Mouse (Mus musculus) CD4-positive helper T cell, adult 2 months (primary cell): Measurements from ENCODE around the gene Rcan2.
"Not testable (repeated sequence)": the region's sequence is repeated elsewhere in the genome, so short reads cannot be mapped to it uniquely, and the experiment has no call there.

Experiments used
- DNase-seq: peaks from one replicate; pipeline ENCODE4 v3.0.0-alpha.2; 2012; ENCODE audit warnings: low read depth, missing footprints, low spot score

Gene Rcan2

DNA sequence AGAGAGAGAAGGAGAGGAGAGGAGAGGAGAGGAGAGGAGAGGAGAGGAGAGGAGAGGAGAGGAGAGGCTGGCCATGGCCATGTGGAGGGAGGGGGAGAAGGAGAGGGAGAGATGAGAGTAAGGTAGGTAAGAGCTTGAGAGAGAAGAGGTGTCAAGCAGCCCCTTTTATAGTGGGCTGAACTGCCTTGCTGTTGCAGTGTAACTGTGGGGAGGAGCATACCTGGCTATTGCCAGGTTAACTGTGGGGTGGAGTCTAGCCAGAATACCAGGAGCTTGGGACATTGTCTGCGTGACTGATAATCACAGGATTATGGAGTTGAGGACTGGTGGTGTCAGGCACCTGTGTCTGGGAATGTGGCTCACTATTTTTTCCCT lies 24.2 kb downstream of the Rcan2 start:
- DNase-seq = not testable (repeated sequence)

DNA sequence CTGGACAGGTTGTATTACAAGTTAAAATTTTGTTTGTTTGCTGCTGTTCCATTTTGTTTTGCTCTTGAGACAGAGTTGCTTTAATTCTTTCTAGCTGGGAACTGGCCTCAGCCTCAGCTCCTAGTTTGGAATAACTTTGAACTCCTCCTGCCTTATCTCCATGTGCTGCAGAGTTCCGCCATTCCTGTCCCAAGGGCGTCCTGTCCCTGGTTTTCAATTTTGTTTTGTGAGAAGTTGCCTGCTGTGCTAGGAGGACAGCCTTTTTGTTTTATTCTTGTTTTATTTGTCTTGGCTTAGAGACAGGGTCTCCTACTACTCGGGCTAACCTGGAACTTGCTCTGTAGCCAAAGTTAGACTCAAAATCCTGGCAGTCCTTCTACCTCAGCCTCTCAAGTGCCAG lies 26.1 kb downstream of the Rcan2 start:
- DNase-seq = no peak

DNA sequence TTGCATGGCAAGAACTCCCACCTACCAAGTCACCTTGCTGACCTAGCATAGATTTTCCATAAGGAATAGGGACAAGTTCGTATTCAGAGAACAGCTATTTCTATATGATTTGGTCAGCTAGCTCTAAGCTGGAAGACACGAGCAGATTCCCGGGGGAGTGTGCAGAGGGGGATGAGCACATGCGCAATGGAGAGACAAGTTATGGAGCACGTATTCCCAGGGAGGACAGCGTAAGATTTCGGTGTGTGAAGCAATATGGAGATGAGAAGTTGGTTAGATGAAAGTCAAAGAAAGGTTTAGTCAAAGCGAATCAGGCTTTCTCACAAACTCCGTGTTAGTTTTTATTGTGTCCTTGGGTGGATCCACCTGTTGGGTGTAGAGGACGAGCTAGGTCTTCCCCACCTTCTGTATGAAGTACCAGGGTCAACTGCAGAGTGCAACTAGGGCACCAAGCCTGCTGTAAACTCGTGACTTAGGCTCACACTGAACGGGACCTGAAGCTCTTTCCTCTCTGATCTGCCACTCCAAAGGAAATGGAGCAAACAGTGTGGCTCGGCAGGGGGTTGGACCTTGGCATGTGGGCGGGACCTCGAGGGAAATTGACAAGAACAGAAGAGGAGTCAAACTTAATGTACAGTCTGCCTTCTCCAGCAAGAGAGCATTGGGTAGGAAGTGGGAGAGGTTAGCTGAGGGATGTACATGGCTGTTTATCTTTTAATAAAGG lies 31.4 kb downstream of the Rcan2 start:
- DNase-seq = no peak

DNA sequence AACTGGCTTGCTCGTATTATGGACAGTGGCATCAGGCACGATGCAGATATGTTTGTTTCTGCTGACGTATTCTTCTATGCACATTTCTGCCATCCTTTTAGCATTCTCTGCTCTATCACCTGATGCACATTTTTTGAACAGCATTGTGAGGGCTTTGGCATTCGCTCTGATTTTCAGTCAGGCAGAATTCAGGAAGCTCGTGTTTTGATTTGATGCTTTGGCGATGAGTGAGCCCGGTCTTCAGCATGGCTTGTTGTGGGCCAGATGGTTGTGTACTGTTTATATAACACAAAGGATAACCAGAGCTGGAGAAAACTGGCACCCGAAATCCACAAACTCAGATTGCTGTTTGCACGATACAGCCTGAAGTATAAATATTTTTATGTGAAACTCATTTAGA lies 39.1 kb downstream of the Rcan2 start:
- DNase-seq = no peak

- DNase-seq = no peak
Observed at GRCm38 (mm10) chr17:43846714-43847113, 45.6 kb downstream of the Rcan2 start.

GRCm38 (mm10) chr17:43848903-43849302 lies 47.8 kb downstream of the Rcan2 start:
- no peak for DNase-seq

DNA sequence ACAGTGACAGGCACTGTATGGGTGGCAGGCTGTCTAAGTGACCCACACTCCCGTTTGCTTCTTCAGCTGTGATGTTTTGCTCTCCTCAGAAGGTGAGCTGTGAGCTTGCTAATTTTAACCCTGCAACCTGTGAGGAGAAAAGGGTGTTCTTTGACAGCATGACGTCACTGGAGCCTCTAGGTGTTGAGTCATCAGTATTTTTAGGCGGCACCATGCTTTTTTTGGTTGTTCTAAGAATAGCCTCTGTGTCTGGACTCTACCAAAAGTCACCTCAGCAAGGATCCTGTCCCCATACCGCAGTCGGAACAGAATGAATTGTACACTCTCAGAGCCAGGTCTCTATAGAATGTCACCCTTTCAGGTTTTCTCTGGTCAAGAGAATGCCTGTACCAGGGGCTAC lies 54.0 kb downstream of the Rcan2 start:
- DNase-seq = no peak

GRCm38 (mm10) chr17:43856081-43856480 lies 54.9 kb downstream of the Rcan2 start:
- DNase-seq = no peak

DNA sequence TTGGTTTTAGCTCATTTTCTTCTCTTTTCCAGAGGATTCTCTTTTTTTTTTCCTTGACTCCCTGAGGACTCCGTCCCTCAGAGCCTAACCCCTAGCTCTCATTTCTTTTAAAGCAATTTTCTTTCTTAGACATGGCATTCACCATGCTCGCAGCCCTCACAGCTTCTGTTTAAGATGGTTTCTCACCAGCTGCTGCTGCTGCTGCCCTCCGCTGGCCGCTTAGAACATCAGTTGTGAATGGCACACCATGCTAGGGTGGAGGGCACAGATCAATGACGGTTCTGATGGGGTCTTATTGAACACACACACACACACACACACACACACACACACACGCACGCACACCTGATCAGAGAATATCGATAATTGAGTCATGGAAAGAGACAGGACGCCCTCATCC lies 67.7 kb downstream of the Rcan2 start:
- no peak for DNase-seq

DNA sequence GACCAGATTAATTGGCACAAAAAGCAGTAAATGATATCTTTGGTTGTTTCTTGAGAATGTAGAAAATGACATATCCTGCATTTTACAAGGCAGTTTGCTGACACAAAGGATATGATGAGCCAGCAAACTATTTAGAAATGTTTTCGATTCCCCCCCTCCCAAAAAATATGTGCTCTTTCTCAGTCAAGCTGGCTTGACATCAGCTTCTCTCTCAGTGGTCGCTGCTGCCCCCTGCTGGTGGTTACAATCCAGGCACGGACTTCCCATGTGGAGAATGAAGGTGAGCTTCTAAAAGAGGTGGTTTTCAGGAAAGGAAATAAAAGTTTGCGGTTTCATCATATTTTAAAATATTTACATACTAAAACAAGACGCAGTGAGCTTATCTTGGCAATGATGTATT lies 68.5 kb downstream of the Rcan2 start:
- peak; percentile 4 for DNase-seq

- DNase-seq = no peak
Observed at GRCm38 (mm10) chr17:43874417-43874816, 73.3 kb downstream of the Rcan2 start.

- no peak for DNase-seq
Observed at GRCm38 (mm10) chr17:43877425-43877824, 76.3 kb downstream of the Rcan2 start.

- no peak for DNase-seq
Observed at GRCm38 (mm10) chr17:43883016-43883415, 81.9 kb downstream of the Rcan2 start.

- no peak for DNase-seq
Observed at GRCm38 (mm10) chr17:43886262-43886661, 85.1 kb downstream of the Rcan2 start.

DNA sequence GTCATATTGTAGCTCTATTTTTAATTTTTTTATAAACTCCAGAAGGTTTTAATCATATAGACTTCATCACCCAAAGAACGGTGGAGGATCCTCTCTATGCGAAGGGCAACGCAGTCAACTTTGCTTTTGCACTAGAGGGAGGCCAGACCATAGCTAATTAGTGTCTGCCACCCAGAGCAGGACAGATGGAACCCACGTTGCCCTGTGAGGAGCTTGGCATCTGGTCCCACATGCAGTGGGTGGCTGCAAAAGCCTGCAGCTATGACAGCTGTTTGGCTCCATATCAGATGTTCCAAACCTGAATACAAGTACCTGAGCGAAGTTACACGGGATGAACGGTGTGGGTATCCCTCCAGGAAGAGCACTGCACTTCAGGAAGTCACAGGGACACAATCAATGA lies 86.8 kb downstream of the Rcan2 start:
- no peak for DNase-seq

DNA sequence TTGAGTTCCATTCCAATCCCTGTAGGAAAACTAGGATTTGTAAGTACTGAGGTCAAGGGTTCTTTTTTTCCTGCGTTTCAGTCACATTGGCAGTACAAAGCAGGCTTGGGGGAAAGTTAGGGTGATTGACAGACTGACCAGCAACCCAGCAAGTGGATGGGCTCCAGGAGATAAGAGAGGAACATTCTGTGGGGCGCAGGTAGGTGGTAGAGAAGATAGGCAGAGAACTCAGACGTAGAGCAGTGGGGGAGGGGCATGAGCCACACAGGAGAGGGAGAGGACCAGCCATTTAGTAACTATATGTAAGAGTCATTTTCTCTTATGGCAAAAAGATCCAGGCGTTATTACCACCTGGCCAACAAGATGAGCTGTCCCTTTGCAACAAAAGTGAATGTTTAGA lies 96.2 kb downstream of the Rcan2 start:
- DNase-seq = no peak

GRCm38 (mm10) chr17:43899405-43900092 lies 98.4 kb downstream of the Rcan2 start:
- DNase-seq = no peak

GRCm38 (mm10) chr17:43900133-43900532 lies 99.0 kb downstream of the Rcan2 start:
- no peak for DNase-seq

DNA sequence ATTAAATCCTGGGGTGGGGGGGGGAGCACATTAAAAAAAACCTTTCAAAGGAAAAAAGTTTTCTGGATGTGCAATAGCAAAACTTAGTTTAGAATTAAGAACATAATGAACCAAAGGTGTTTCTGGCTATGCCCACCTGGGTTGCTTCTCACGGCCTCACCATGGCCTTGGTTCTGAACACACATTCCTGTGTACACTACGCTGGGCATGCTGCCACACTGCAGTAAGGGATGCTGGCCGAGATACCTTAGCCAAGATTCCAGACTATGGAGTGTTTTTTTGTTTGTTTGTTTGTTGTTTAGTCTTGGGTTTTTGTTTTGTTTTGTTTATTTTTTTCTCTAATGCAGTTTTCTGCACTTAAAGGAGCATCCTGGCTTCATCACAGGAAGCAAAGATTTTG lies 100.3 kb downstream of the Rcan2 start:
- DNase-seq = no peak

GRCm38 (mm10) chr17:43903807-43904771 lies 102.9 kb downstream of the Rcan2 start:
- no peak for DNase-seq

DNA sequence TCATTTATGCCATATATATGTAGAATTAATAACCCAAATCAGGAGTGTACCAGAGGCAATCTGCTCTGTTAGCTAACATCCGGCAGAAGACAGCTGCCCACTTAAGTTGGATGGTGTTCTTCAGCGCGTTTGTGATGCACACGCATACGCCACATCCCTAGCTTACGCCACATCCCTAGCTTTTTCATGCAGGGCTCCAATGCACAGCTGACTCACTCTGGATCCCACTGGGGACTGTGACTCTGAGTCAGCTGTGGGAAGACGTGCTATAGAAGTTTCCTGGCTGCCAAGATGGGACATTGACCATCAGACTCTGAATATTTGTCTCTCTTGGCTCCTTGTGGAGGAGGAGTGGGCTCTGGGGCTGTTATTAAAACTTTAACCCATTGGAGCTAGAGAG lies 103.7 kb downstream of the Rcan2 start:
- DNase-seq = no peak

GRCm38 (mm10) chr17:43906728-43907127 lies 105.6 kb downstream of the Rcan2 start:
- DNase-seq = no peak
